Mouse (Mus musculus) liver, postnatal 0 days (tissue): ENCODE measurements around the gene Spsb1.

ENCODE experiments used
- CTCF ChIP-seq: sonication (generic); IDR thresholded peaks from 2 replicates; pipeline ENCODE4 v1.5.1; 2016; ENCODE audit warnings: antibody characterized with exemption, low read depth
- EP300 ChIP-seq: IDR thresholded peaks from 2 replicates; pipeline ENCODE4 v1.6.1; 2016; ENCODE audit warnings: antibody characterized with exemption, low read depth, mild to moderate bottlenecking

- TF ChIP-seq CTCF (no peak), EP300 (no peak)
Measured at GRCm38 (mm10) chr4:149966252-149966651, 11.4 kb upstream of the Spsb1 start.
